Mouse (Mus musculus): ENCODE measurements at regions not wholly inside any gene's neighbourhood (a gene's known extent, or its start where the extent isn't known, plus 50 kb on each side); places are given as distances from the start of the nearest gene placed in this dataset.
A peak's percentile ranks its signal among the peaks of the same experiment; 100 is the strongest.

- peak; percentile 71 for DNase-seq
- intact Hi-C loops (cut with DNase I), result no loop called here
These were observed 135.8 kb upstream of the Gm6812 start for GRCm38 (mm10) chrX:69028650-69029049.

GRCm38 (mm10) chrX:69009190-69009589, 116.3 kb upstream of the Gm6812 start:
- intact Hi-C loops (cut with DNase I), result no loop called here
- no peak for DNase-seq

GRCm38 (mm10) chrX:69007986-69008385, 115.1 kb upstream of the Gm6812 start:
- intact Hi-C loops (cut with DNase I), result no loop called here
- DNase-seq, result peak; percentile 4

All from left cerebral cortex, postnatal 4 days (tissue).